In genomic region chr9:113812671-113813001, GRCm38 (mm10) we compare ENCODE assay signal across 8 mouse cellular contexts.
A peak's percentile ranks its signal among the peaks of the same experiment; 100 is the strongest.
DNase-seq lines count a peak whose midpoint lies in the region; ATAC-seq lines count a peak whose summit lies in the region.

No protein-coding gene starts in this region.

- DNase-seq in cerebellum, adult 9-10 months = no peak
- DNase-seq in liver, embryonic 11.5 days (ENCODE audit: low spot score) = no peak
- DNase-seq in liver = no peak
- no peak for DNase-seq in gastrocnemius, postnatal 14 days
- DNase-seq in thymus, postnatal 4 days = no peak

- no peaks in the 10 kb centered on the region for H3K9me3 ChIP-seq in liver, embryonic 11.5 days (ENCODE audit: control insufficient read depth, low read length)
- no peaks in the 10 kb centered on the region for H3K9me3 ChIP-seq in limb, embryonic 12.5 days
- H3K9me3 ChIP-seq in stomach, embryonic 14.5 days (ENCODE audit: control insufficient read depth, low read depth, low read length) = no peaks in the 10 kb centered on the region

- 71% methylated on average over 4 of the region's 4 CpGs for WGBS in liver, embryonic 11.5 days
- WGBS in limb, embryonic 12.5 days = 78% methylated on average over 4 of the region's 4 CpGs
- WGBS in stomach, embryonic 14.5 days = 72% methylated on average over 4 of the region's 4 CpGs

- H3K4me3 ChIP-seq in liver, embryonic 11.5 days (ENCODE audit: low read depth, low read length) = no peak overlapping the region
- peak overlapping the region; percentile 27 for H3K4me3 ChIP-seq in limb, embryonic 12.5 days (replicated peaks)
- H3K4me3 ChIP-seq in stomach, embryonic 14.5 days (ENCODE audit: low read depth, low read length) = no peak overlapping the region

- H3K36me3 ChIP-seq in liver, embryonic 11.5 days (ENCODE audit: control insufficient read depth, insufficient read depth, low read length) = no peaks in the 10 kb centered on the region
- H3K36me3 ChIP-seq in limb, embryonic 12.5 days = no peaks in the 10 kb centered on the region
- no peaks in the 10 kb centered on the region for H3K36me3 ChIP-seq in stomach, embryonic 14.5 days (ENCODE audit: control insufficient read depth, insufficient read depth, low read length)

- H3K4me1 ChIP-seq in liver, embryonic 11.5 days (replicated peaks; ENCODE audit: control insufficient read depth, insufficient read depth, low read length) = peaks cover 5% of the 10 kb centered on the region; the same call in 1 of the 2 replicates
- no peaks in the 10 kb centered on the region for H3K4me1 ChIP-seq in limb, embryonic 12.5 days (replicated peaks)
- H3K4me1 ChIP-seq in stomach, embryonic 14.5 days (ENCODE audit: control insufficient read depth, insufficient read depth, low read length) = no peaks in the 10 kb centered on the region

- peak overlapping the region; percentile 50; the same call in 1 of the 2 replicates for H3K4me2 ChIP-seq in liver, embryonic 11.5 days
- peak overlapping the region; percentile 43; the same call in 1 of the 2 replicates for H3K4me2 ChIP-seq in limb, embryonic 12.5 days
- peak overlapping the region; percentile 41; the same call in 1 of the 2 replicates for H3K4me2 ChIP-seq in stomach, embryonic 14.5 days (replicated peaks; ENCODE audit: low read depth, low read length)

- peak; percentile 58; the same call in 1 of the 2 replicates for ATAC-seq in cerebellum, adult (ENCODE audit: insufficient number of reproducible peaks, low FRiP score, low TSS enrichment)
- no peak for ATAC-seq in liver, embryonic 11.5 days (replicated peaks; ENCODE audit: low FRiP score)
- no peak for ATAC-seq in limb, embryonic 12.5 days (ENCODE audit: insufficient number of reproducible peaks, insufficient read depth, low FRiP score, low TSS enrichment, low read depth)
- no peak for ATAC-seq in stomach, embryonic 14.5 days (ENCODE audit: insufficient number of reproducible peaks, insufficient read depth, low FRiP score, low read depth)

- no peak overlapping the region for H3K9ac ChIP-seq in liver, embryonic 11.5 days (ENCODE audit: low read depth, low read length)
- no peak overlapping the region for H3K9ac ChIP-seq in limb, embryonic 12.5 days (replicated peaks)
- no peak overlapping the region for H3K9ac ChIP-seq in stomach, embryonic 14.5 days (replicated peaks; ENCODE audit: low read depth, low read length)

- H3K27ac ChIP-seq in liver, embryonic 11.5 days (ENCODE audit: low read depth, low read length) = no peak overlapping the region
- H3K27ac ChIP-seq in limb, embryonic 12.5 days = no peak overlapping the region
- no peak overlapping the region for H3K27ac ChIP-seq in stomach, embryonic 14.5 days (ENCODE audit: low read length)

- intact Hi-C loops in gastrocnemius, postnatal 14 days (cut with DNase I; ENCODE audit: low total_unique reads) = no loop called here

- H3K27me3 ChIP-seq in liver, embryonic 11.5 days (replicated peaks; ENCODE audit: control insufficient read depth, insufficient read depth, low read length) = no peaks in the 10 kb centered on the region
- no peaks in the 10 kb centered on the region for H3K27me3 ChIP-seq in limb, embryonic 12.5 days
- H3K27me3 ChIP-seq in stomach, embryonic 14.5 days (ENCODE audit: control insufficient read depth, insufficient read depth, low read length) = no peaks in the 10 kb centered on the region
